Mouse (Mus musculus) Muller cell, postnatal 12 days (primary cell): ENCODE measurements at regions not wholly inside any gene's neighbourhood (a gene's known extent, or its start where the extent isn't known, plus 50 kb on each side); places are given as distances from the start of the nearest gene placed in this dataset.

Experiments
- DNase-seq: peaks from one replicate; pipeline ENCODE4 v3.0.0-alpha.2; 2015; ENCODE audit errors: inconsistent ontology term

DNA sequence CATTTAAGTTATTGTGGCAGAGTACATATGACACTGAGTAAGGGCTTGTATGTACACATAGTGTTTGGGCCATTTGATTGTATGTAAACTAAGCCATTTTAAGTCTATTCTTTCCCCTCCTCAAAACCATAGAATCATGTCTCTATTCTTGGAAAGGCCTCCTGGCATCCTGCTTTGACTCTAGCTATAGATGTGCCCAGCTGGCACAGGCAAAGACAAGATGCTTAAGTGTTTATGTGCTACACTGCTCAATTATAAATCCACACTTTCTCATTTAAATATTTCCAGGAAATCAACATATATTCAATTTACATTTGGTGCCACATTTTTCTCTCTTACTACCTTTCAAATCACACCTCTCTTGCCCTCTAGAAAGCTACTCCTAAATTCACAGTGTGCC lies 97.6 kb upstream of the Bdnf start:
- DNase-seq, result no peak

DNA sequence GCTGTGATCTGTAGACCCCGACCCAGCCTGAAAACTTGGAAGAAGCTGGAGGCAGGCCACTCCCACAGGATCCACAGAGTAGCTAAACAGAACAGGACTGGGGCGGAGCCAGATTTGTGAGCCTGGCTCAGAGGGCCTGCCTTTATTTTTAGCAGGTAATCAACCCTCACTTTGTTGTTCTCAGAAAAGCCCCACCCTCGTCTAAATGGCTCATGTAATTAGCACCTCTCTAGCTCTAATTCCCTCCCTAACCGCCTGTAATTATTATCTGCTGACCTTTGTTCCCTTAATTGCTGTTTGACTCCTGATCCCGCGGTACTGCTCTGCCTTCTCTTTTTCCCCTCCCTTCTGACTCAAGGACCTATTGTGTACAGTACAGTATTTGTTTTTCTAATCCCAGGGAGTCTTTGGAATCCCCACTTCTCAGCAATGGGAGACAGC lies 95.6 kb upstream of the Bdnf start:
- DNase-seq, result no peak

DNA sequence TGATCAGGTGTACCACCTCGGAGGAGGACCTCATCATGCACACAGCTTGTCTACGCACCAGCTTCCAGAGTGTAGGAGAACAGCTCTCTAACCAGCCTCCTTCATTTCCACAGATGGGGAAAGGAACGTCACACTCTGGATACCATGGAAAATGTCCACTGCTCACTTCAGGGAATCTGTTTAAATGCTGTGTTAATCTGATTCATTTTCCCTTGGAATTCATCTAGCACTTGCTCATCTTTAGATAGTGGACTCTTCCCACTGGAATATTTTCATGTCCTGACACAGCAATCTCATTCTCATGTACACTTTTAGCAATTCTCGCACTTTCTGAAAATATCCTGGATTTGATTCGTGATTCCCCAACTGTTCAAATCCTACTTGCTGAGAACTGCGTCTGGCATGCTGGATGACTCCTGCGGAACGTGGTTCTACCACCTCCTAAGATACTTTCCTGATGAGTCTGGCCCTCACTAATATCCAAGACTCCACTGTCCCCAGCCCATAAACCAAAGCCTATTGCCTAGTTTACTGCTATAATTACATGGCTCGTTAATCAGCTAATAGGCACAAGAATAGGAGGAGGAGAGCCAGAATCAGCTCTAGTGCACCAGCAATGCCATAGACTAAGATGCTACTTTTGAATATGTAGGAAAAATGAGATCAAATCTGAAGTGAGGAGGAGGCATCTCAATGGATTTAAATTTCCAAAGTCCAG lies 56.0 kb upstream of the Bdnf start:
- DNase-seq, result no peak

DNA sequence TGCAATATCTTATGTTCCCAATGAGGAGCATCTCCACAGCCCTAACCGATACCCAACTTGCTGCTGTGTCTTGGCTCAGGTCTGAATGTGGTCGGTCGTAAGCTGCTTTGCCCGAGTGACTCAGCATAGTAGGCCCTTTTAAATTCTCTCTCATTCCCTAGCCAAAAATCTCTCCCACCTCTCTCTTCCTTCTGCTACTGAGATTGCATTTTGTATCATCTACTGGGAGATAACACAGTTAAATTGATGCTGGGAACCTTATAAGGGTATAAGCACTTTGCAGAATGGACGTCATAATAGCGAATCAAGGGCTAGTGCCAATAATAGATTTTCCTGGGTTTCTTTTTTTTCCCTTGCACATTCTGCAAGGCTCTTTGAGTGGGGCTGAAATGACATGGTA lies 54.8 kb upstream of the Bdnf start:
- no peak for DNase-seq

DNA sequence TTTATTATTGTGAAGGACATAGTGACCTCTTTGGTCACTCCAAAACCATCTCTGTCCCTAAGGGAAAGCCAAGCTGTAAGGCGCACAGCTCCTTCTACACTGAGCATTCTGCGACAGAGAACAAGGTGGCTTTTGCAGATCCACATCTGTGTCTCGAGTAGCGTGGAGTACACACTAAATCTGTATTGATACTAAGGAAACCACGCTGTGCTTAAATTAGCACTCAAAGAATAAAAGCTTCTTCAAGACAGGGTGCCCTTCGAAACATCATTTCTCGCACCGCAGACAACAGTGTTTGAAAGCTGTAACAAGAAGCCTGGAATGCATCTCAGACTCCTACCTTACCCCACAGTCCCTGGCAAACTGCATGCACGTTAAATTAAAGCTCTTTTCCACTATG lies 52.9 kb upstream of the Bdnf start:
- no peak for DNase-seq
